Mouse (Mus musculus) gastrocnemius, postnatal 36 days (tissue): Measurements from ENCODE around the gene AW209491. TPM values are rescaled to one million over a fixed set of nuclear protein-coding genes. Genes with fewer than 3 reads are reported as not detected.

Source experiments
- DNase-seq, 2 experiments: peaks; one replicate each; pipeline ENCODE4 v3.0.0; 2022
- intact Hi-C: fragments of 180-260 bp; cut with DNase I; formaldehyde crosslinking; loops from one replicate; pipeline ENCODE4 v1.15.1; 2025
- long read RNA-seq, 2 experiments: library from polyadenylated mRNA; stranded (forward); transcript quantifications; one replicate each; pipeline ENCODE4 v2.0.0; 2021
- total RNA-seq, 2 experiments: library from RNA; stranded (reverse); gene quantifications; 2 replicates each; pipeline ENCODE4 v1.2.3; 2021

AW209491 gene
- 10 to 100 TPM; 10.3 to 13.1 TPM for total RNA-seq
- long read RNA-seq, experiment 1, transcript AW209491-201 (2 exons, 2,914 nt) = major isoform, 15 of 23 reads
- long read RNA-seq, experiment 1, transcript AW209491-202 (2 exons, 2,035 nt) = minor isoform, 6 of 23 reads
- long read RNA-seq, experiment 1, partial matches to known transcripts = 2 of 23 reads
- long read RNA-seq, experiment 1, other reads (novel, unspliced or antisense) = 0 of 23 reads
- long read RNA-seq, experiment 2, transcript AW209491-201 (2 exons, 2,914 nt) = major isoform, 30 of 35 reads
- long read RNA-seq, experiment 2, partial matches to known transcripts = 1 of 35 reads
- long read RNA-seq, experiment 2, other reads (novel, unspliced or antisense) = 0 of 35 reads

GRCm38 (mm10) chr13:14629726-14630641 lies at the start of gene AW209491:
Gene AW209491, plus strand, starts transcription at chr13:14630154.
- intact Hi-C loops = loop anchor here (10.0 kb wide), 1 partner anchor 675 kb away; the partner anchor contains the start of gene B3galnt2

GRCm38 (mm10) chr13:14580392-14580791 lies 49.6 kb upstream of the AW209491 start:
- intact Hi-C loops = no loop called here
- no peak for DNase-seq

More at GRCm38 (mm10) chr13:14629726-14630641, at the start of gene AW209491:
- peak; percentile 93 to 94 for DNase-seq

GRCm38 (mm10) chr13:14602744-14603143 lies 27.2 kb upstream of the AW209491 start:
- intact Hi-C loops = no loop called here
- DNase-seq = no peak

GRCm38 (mm10) chr13:14607616-14608015 lies 22.3 kb upstream of the AW209491 start:
- DNase-seq = no peak
- intact Hi-C loops = no loop called here

- intact Hi-C loops = no loop called here
- DNase-seq = no peak
These were observed 17.5 kb upstream of the AW209491 start for GRCm38 (mm10) chr13:14612463-14612862.

- intact Hi-C loops = no loop called here
- DNase-seq = peak; percentile 93 to 96
These were observed 16.9 kb upstream of the AW209491 start, which contains the start of the genes Mrpl32 and Psma2 for GRCm38 (mm10) chr13:14612926-14613529. Gene Mrpl32, minus strand, starts transcription at chr13:14613165. Gene Psma2, plus strand, starts transcription at chr13:14613240.

- DNase-seq = no peak
- intact Hi-C loops = no loop called here
These were observed 16.4 kb upstream of the AW209491 start for GRCm38 (mm10) chr13:14613553-14613952.

GRCm38 (mm10) chr13:14618724-14619123 lies 11.2 kb upstream of the AW209491 start:
- peak in 1 of 2 experiments; percentile 22 for DNase-seq
- intact Hi-C loops = no loop called here

GRCm38 (mm10) chr13:14639998-14640397 lies 10.0 kb downstream of the AW209491 start:
- intact Hi-C loops = no loop called here
- no peak for DNase-seq

GRCm38 (mm10) chr13:14649301-14649700 lies 19.3 kb downstream of the AW209491 start:
- intact Hi-C loops = loop anchor here (5.0 kb wide), 1 partner anchor 1113 kb away; no protein-coding TSS in a partner anchor
- no peak for DNase-seq

- no peak for DNase-seq
- intact Hi-C loops = no loop called here
These were observed 37.2 kb downstream of the AW209491 start for GRCm38 (mm10) chr13:14667107-14667506.

GRCm38 (mm10) chr13:14670342-14670741 lies 40.4 kb downstream of the AW209491 start:
- DNase-seq = no peak
- intact Hi-C loops = no loop called here

Other genes with a start within 250 kb of the AW209491 start
- under 1 TPM in 1 of 2 experiments, not detected in 1; 0.31 TPM for gene Hecw1, start 106.9 kb upstream of the AW209491 start, total RNA-seq
- gene Mrpl32, start 17.0 kb upstream of the AW209491 start, total RNA-seq = 10 to 100 TPM; 38.8 to 46.7 TPM
- 10 to 100 TPM; 44.4 to 51.5 TPM for gene Psma2, start 16.9 kb upstream of the AW209491 start, total RNA-seq